Mouse (Mus musculus): ENCODE measurements at regions not wholly inside any gene's neighbourhood (a gene's known extent, or its start where the extent isn't known, plus 50 kb on each side); places are given as distances from the start of the nearest gene placed in this dataset.

DNA sequence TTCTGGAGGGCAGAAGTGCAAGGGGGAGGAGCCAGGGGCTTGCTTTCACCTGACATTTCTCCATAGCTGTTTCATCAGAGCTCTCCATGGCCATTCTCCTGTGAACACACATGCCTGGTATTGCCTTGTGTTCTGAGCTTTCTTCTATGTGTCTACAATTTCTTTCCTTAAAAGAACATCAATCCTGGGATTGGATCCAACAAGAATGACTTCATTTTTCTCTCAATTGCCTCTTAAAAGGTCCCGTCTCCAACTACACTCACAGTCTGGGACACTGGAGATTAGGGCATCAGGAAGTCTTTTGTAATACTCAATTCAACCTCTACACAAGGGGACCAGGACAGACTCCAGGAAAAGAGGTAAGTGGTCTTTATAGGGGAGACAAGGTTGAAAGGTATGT lies 112.8 kb upstream of the Trib2 start:
- TF ChIP-seq CTCF (IDR thresholded peaks at IDR 0.05; ENCODE audit: borderline replicate concordance, extremely low read depth, insufficient read depth, insufficient read length): no peak
- no peak for TF ChIP-seq POLR2A (IDR thresholded peaks at IDR 0.05; ENCODE audit: borderline replicate concordance, extremely low read depth, insufficient read depth, insufficient read length, poor library complexity, severe bottlenecking)

Data from brain, embryonic 14.5 days (tissue).